ENCODE assay signal across 17 mouse cellular contexts in genomic region chr12:86102686-86103085, GRCm38 (mm10). TPM values are rescaled to one million over a fixed set of nuclear protein-coding genes. Genes with fewer than 3 reads are reported as not detected.
DNase-seq lines count a peak whose midpoint lies in the region; ATAC-seq and TF ChIP-seq lines count a peak whose summit lies in the region.
"Had no signal": no experiment of that assay in that cellular context is flagged by ENCODE, and none has a peak within 500 bp of the region (broad histone marks: within the 10 kb centered on the region; RNA-seq: fewer than 3 reads in every experiment).

No protein-coding gene starts in this region.

- H3K4me3 ChIP-seq in heart, embryonic 15.5 days, result no peak overlapping the region
- no peak overlapping the region for H3K4me3 ChIP-seq in kidney, adult 2 months (ENCODE audit: insufficient read depth, low read depth, low read length)
- no peak overlapping the region for H3K4me3 ChIP-seq in kidney, embryonic 15.5 days (replicated peaks)
- no peak overlapping the region for H3K4me3 ChIP-seq in cortical plate, adult 2 months (ENCODE audit: insufficient read depth, low read length)
- H3K4me3 ChIP-seq: embryonic facial prominence, embryonic 15.5 days; forebrain, embryonic 13.5 days; liver, embryonic 15.5 days; midbrain, embryonic 12.5 days; neural tube, embryonic 13.5 days had no signal

- H3K4me1 ChIP-seq in heart, embryonic 15.5 days (replicated peaks), result peaks cover 53% of the 10 kb centered on the region
- H3K4me1 ChIP-seq in kidney, adult 2 months (ENCODE audit: control insufficient read depth, insufficient read depth, low read length), result peaks cover 27% of the 10 kb centered on the region
- peaks cover 26% of the 10 kb centered on the region for H3K4me1 ChIP-seq in kidney, embryonic 15.5 days
- peaks cover 4% of the 10 kb centered on the region; the same call in 1 of the 2 replicates for H3K4me1 ChIP-seq in cortical plate, adult 2 months (ENCODE audit: control insufficient read depth, insufficient read depth, low read length)

- no peak overlapping the region for H3K4me2 ChIP-seq in heart, embryonic 15.5 days
- no peak overlapping the region for H3K4me2 ChIP-seq in kidney, embryonic 15.5 days
- H3K4me2 ChIP-seq: embryonic facial prominence, embryonic 15.5 days; liver, embryonic 15.5 days; midbrain, embryonic 12.5 days; neural tube, embryonic 13.5 days had no signal

- H3K27ac ChIP-seq in heart, embryonic 15.5 days, result peak overlapping the region; percentile 97
- peak overlapping the region; percentile 34 for H3K27ac ChIP-seq in kidney, adult 2 months (ENCODE audit: insufficient read depth, low read depth, low read length)
- H3K27ac ChIP-seq in kidney, embryonic 15.5 days, result no peak overlapping the region
- peak overlapping the region; percentile 71 for H3K27ac ChIP-seq in cortical plate, adult 2 months (ENCODE audit: insufficient read depth, low read length)
- H3K27ac ChIP-seq: forebrain, embryonic 13.5 days; liver, embryonic 15.5 days had no signal

- no peak for DNase-seq in heart, adult 18-20 months
- peak; percentile 83 for DNase-seq in kidney, adult 2 months
- peak; percentile 75 to 80 for DNase-seq in kidney, postnatal 36 days
- no peak for DNase-seq in neural tube, embryonic 10.5 days (ENCODE audit: extremely low spot score, low spot score)
- DNase-seq in T-cell, adult 2 months (ENCODE audit: low spot score), result no peak
- DNase-seq: adrenal gland, postnatal 14 days; cerebellum, postnatal 36 days; heart, postnatal 10 days had no signal

- H3K27me3 ChIP-seq in heart, embryonic 15.5 days, result no peaks in the 10 kb centered on the region
- no peaks in the 10 kb centered on the region for H3K27me3 ChIP-seq in kidney, adult 2 months (replicated peaks; ENCODE audit: control insufficient read depth, insufficient read depth, low read length)
- no peaks in the 10 kb centered on the region for H3K27me3 ChIP-seq in kidney, embryonic 15.5 days
- H3K27me3 ChIP-seq: embryonic facial prominence, embryonic 15.5 days; forebrain, embryonic 13.5 days; liver, embryonic 15.5 days; midbrain, embryonic 12.5 days; neural tube, embryonic 13.5 days had no signal

- no peak overlapping the region for H3K9ac ChIP-seq in heart, embryonic 15.5 days
- no peak overlapping the region for H3K9ac ChIP-seq in kidney, embryonic 15.5 days
- H3K9ac ChIP-seq: embryonic facial prominence, embryonic 15.5 days; liver, embryonic 15.5 days; midbrain, embryonic 12.5 days had no signal

- WGBS in heart, embryonic 15.5 days, result 75% methylated on average over 8 of the region's 8 CpGs
- WGBS in kidney, adult 2 months, result 54% methylated on average over 8 of the region's 8 CpGs
- 89% methylated on average over 8 of the region's 8 CpGs for WGBS in kidney, embryonic 15.5 days

- ATAC-seq in heart, embryonic 15.5 days (replicated peaks; ENCODE audit: insufficient number of reproducible peaks, insufficient read depth, low FRiP score, low read depth), result no peak
- no peak for ATAC-seq in kidney, embryonic 15.5 days (replicated peaks; ENCODE audit: low FRiP score)
- ATAC-seq: forebrain, embryonic 13.5 days had no signal

- no peak for TF ChIP-seq POLR2A in kidney, adult 2 months (IDR thresholded peaks at IDR 0.05; ENCODE audit: low read depth, low read length)
- no peak for TF ChIP-seq POLR2A in cortical plate, adult 2 months (IDR thresholded peaks at IDR 0.05; ENCODE audit: extremely low read depth, insufficient read depth, low read length)

- TF ChIP-seq CTCF in kidney, adult 2 months (conservative IDR thresholded peaks at IDR 0.05; ENCODE audit: insufficient read depth, insufficient read length, low read depth, low read length), result no peak
- TF ChIP-seq CTCF in cortical plate, adult 2 months (IDR thresholded peaks at IDR 0.05; ENCODE audit: extremely low read depth, insufficient read depth, low read length), result no peak

- H3K36me3 ChIP-seq in heart, embryonic 15.5 days, result no peaks in the 10 kb centered on the region
- H3K36me3 ChIP-seq in kidney, adult 2 months (ENCODE audit: control insufficient read depth, insufficient read depth, low read length), result no peaks in the 10 kb centered on the region
- no peaks in the 10 kb centered on the region for H3K36me3 ChIP-seq in kidney, embryonic 15.5 days
- H3K36me3 ChIP-seq: embryonic facial prominence, embryonic 15.5 days; G1E; liver, embryonic 15.5 days; midbrain, embryonic 12.5 days had no signal

- no peaks in the 10 kb centered on the region for H3K9me3 ChIP-seq in heart, embryonic 15.5 days (replicated peaks)
- no peaks in the 10 kb centered on the region for H3K9me3 ChIP-seq in kidney, embryonic 15.5 days (replicated peaks)
- H3K9me3 ChIP-seq: embryonic facial prominence, embryonic 15.5 days; forebrain, embryonic 13.5 days; G1E; liver, embryonic 15.5 days; midbrain, embryonic 12.5 days; neural tube, embryonic 13.5 days had no signal

RNA-seq across cellular contexts. Expression of gene Ift43, which starts 20.3 kb away (rescaled TPM):
- 106 and 130 TPM in 2 replicates for polyA plus RNA-seq in heart, embryonic 15.5 days (2015; fragmentation: Nextera tagmentation; extraction: Ambion mirVana)
- 10 to 100 TPM; 21.5 to 23.9 TPM for total RNA-seq in heart, adult 18-20 months (2021)
- 21.9 and 27.3 TPM in 2 replicates for polyA plus RNA-seq in kidney, adult 2 months (2012; rRNA removed)
- 70.6 and 76.1 TPM in 2 replicates for polyA plus RNA-seq in kidney, embryonic 15.5 days (2015; fragmentation: Nextera tagmentation; extraction: Ambion mirVana)
- polyA plus RNA-seq in cortical plate, adult 2 months (2012; rRNA removed), result 22.1 and 26.2 TPM in 2 replicates

RNA-seq across cellular contexts. Expression of gene Tgfb3, which starts 23.8 kb away (rescaled TPM):
- 22.2 and 31.9 TPM in 2 replicates for polyA plus RNA-seq in heart, embryonic 15.5 days (2015; fragmentation: Nextera tagmentation; extraction: Ambion mirVana)
- 10 to 100 TPM; 13.1 to 13.5 TPM for total RNA-seq in heart, adult 18-20 months (2021)
- polyA plus RNA-seq in kidney, adult 2 months (2012; rRNA removed), result 2.6 and 3.3 TPM in 2 replicates
- 27.1 and 31.1 TPM in 2 replicates for polyA plus RNA-seq in kidney, embryonic 15.5 days (2015; fragmentation: Nextera tagmentation; extraction: Ambion mirVana)
- polyA plus RNA-seq in cortical plate, adult 2 months (2012; rRNA removed), result 10.0 and 10.5 TPM in 2 replicates

Comparison
In these comparisons a context has a peak if more than half of its experiments do, and no peak if none do; other contexts are left out.
1. DNase-seq: peak in kidney, adult 2 months (single experiment) and kidney, postnatal 36 days (2 of 2); none in heart, adult 18-20 months (0 of 2), neural tube, embryonic 10.5 days (single experiment) and T-cell, adult 2 months (single experiment).